In the genomic region with DNA sequence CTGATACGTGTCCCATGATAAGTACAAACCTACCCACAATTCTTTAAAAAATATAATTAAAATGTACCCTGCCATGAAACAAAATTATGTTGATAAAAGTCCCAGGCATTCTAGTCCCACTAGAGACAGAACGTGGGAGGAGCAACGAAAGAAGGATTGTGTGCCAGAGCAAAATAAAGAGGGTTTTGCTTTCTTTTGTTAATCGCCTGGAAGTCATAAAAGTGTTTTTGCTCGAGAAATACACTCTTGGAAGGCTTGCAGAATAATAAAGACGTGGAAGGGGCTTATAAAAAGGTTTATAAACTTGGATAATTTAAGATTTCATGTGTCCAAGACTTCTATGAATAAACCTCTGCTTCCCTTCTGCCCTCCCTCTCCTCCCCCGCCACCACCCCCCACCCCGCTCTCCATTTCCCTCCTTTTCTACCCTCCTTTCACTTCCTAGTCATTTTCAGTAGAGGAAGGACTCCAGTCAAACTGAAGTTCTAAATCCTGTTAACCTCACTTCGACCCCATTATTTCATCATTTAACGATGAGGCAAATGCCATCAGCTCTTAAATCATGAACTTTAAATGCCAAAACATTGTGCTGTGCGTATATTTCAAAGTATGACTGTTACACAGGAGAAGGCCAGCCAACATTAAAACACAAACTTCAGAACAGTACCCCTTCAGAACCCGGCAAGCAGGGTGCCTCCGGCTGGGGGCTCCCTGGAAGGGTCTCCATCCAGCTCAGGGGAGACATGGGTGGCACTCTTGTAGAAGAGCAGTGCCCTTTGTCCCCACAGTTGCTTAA, we compare ENCODE assay signal across 8 mouse cellular contexts. TPM values are rescaled to one million over a fixed set of nuclear protein-coding genes. Genes with fewer than 3 reads are reported as not detected.
DNase-seq lines count a peak whose midpoint lies in the region; ATAC-seq and TF ChIP-seq lines count a peak whose summit lies in the region.

No protein-coding gene starts in this region.

- DNase-seq in gastrocnemius, adult 2 months = no peak
- no peak for DNase-seq in gastrocnemius, postnatal 36 days
- DNase-seq in adipocyte (ENCODE audit: low spot score) = peak; percentile 67
- no peak for DNase-seq in frontal cortex, postnatal 25 days (ENCODE audit: low spot score in 2 of 2)
- DNase-seq in frontal cortex, adult 2 months (ENCODE audit: extremely low spot score in 1 of 2, low spot score in 1 of 2) = no peak

- H3K27me3 ChIP-seq in hindbrain, embryonic 16.5 days (replicated peaks; ENCODE audit: control insufficient read depth, insufficient read depth, low read length) = no peaks in the 10 kb centered on the region
- no peaks in the 10 kb centered on the region for H3K27me3 ChIP-seq in liver, embryonic 16.5 days (ENCODE audit: control insufficient read depth, insufficient read depth, low read depth, low read length)

- H3K4me3 ChIP-seq in gastrocnemius, adult 2 months = peak overlapping the region; percentile 66
- H3K4me3 ChIP-seq in hindbrain, embryonic 16.5 days (ENCODE audit: low read length) = no peak overlapping the region
- no peak overlapping the region for H3K4me3 ChIP-seq in liver, embryonic 16.5 days (ENCODE audit: low read depth, low read length)

- no peak for TF ChIP-seq CTCF in gastrocnemius, adult 2 months (IDR thresholded peaks at IDR 0.05)

- H3K4me2 ChIP-seq in hindbrain, embryonic 16.5 days (ENCODE audit: low read length) = no peak overlapping the region
- peak overlapping the region; percentile 45 for H3K4me2 ChIP-seq in liver, embryonic 16.5 days (ENCODE audit: low read depth, low read length)

- no peaks in the 10 kb centered on the region for H3K36me3 ChIP-seq in hindbrain, embryonic 16.5 days (ENCODE audit: control insufficient read depth, insufficient read depth, low read length)
- no peaks in the 10 kb centered on the region for H3K36me3 ChIP-seq in liver, embryonic 16.5 days (ENCODE audit: control insufficient read depth, insufficient read depth)

- no peak overlapping the region for H3K9ac ChIP-seq in hindbrain, embryonic 16.5 days (ENCODE audit: low read depth, low read length)
- no peak overlapping the region for H3K9ac ChIP-seq in liver, embryonic 16.5 days (ENCODE audit: low read depth, low read length)

- H3K9me3 ChIP-seq in hindbrain, embryonic 16.5 days (ENCODE audit: control insufficient read depth, low read length) = no peaks in the 10 kb centered on the region
- H3K9me3 ChIP-seq in liver, embryonic 16.5 days (replicated peaks; ENCODE audit: control insufficient read depth, low read length) = no peaks in the 10 kb centered on the region

- intact Hi-C loops in gastrocnemius, adult 2 months (cut with DNase I) = loop anchor here (2.0 kb wide), 2 partner anchors 28 to 54 kb away; no protein-coding TSS in a partner anchor
- intact Hi-C loops in gastrocnemius, postnatal 36 days (cut with DNase I) = loop anchor here (5.0 kb wide), 1 partner anchor 63 kb away; no protein-coding TSS in a partner anchor

- ATAC-seq in hindbrain, embryonic 16.5 days = peak; percentile 18; the same call in 1 of the 2 replicates
- no peak for ATAC-seq in liver, embryonic 16.5 days (ENCODE audit: low read depth)
- no peak for ATAC-seq in megakaryocyte-erythroid progenitor cell, adult 5-6 weeks (replicated peaks; ENCODE audit: low FRiP score, low TSS enrichment, poor library complexity, severe bottlenecking)

- WGBS in hindbrain, embryonic 16.5 days = 65% methylated on average over 13 of the region's 13 CpGs
- WGBS in liver, embryonic 16.5 days (ENCODE audit: insufficient replicate concordance) = 55% methylated on average over 13 of the region's 13 CpGs

- H3K27ac ChIP-seq in gastrocnemius, adult 2 months = peak overlapping the region; percentile 92
- no peak overlapping the region for H3K27ac ChIP-seq in hindbrain, embryonic 16.5 days (ENCODE audit: low read depth, low read length)
- H3K27ac ChIP-seq in liver, embryonic 16.5 days (ENCODE audit: low read length) = peak overlapping the region; percentile 66

- peaks cover 11% of the 10 kb centered on the region for H3K4me1 ChIP-seq in hindbrain, embryonic 16.5 days (ENCODE audit: control insufficient read depth, insufficient read depth, low read depth, low read length)
- H3K4me1 ChIP-seq in liver, embryonic 16.5 days (ENCODE audit: control insufficient read depth, low read depth, low read length) = peaks cover 27% of the 10 kb centered on the region

RNA-seq across cellular contexts. Expression of gene Cep85l, which starts 54.8 kb away (rescaled TPM):
- 10 to 100 TPM; 45.6 to 62.4 TPM for total RNA-seq in gastrocnemius, adult 2 months (2021)
- 10 to 100 TPM; 61.9 to 66.6 TPM for total RNA-seq in gastrocnemius, postnatal 36 days (2021)
- 3.9 and 4.4 TPM in 2 replicates for polyA plus RNA-seq in hindbrain, embryonic 16.5 days (2015; fragmentation: Nextera tagmentation; extraction: Ambion mirVana)
- polyA plus RNA-seq in liver, embryonic 16.5 days (2015; fragmentation: Nextera tagmentation; extraction: Ambion mirVana) = 1.8 and 1.9 TPM in 2 replicates
- 9.7 and 16.2 TPM in 2 replicates for total RNA-seq in megakaryocyte-erythroid progenitor cell, adult 5-6 weeks (2014; fragmentation: Nextera tagmentation)
- total RNA-seq in megakaryocyte-erythroid progenitor cell, adult 5-6 weeks (2017) = 17.3 and 18.7 TPM in 2 replicates
- polyA plus RNA-seq in frontal cortex, adult 2 months (2012; rRNA removed) = 7.7 and 8.1 TPM in 2 replicates
